Mouse (Mus musculus) stomach, postnatal 0 days (tissue): Measurements from ENCODE around the gene Gm47791. TPM values are rescaled to one million over a fixed set of nuclear protein-coding genes. Genes with fewer than 3 reads are reported as not detected.
A peak's percentile ranks its signal among the peaks of the same experiment; 100 is the strongest.

ENCODE experiments used
- ATAC-seq: fragments of 200-750 bp; cut with Nextera tagmentation; 2 replicates; pipeline ENCODE4 v1.8.0; 2017; ENCODE audit not compliant: low FRiP score, low TSS enrichment
- DNase-seq: peaks from one replicate; pipeline ENCODE4 v3.0.0-alpha.2; 2016; ENCODE audit warnings: low spot score
- H3K27ac ChIP-seq: fragments of 300-500 bp; sonication (generic); replicated peaks from 2 replicates; pipeline ENCODE4 v1.5.1; 2014; ENCODE audit warnings: mild to moderate bottlenecking, control low read depth
- H3K27me3 ChIP-seq: fragments of 300-500 bp; sonication (generic); 2 replicates; pipeline ENCODE4 v1.6.1; 2014; ENCODE audit warnings: low read length; ENCODE audit not compliant: control insufficient read depth, insufficient read depth
- H3K36me3 ChIP-seq: fragments of 300-500 bp; sonication (generic); 2 replicates; pipeline ENCODE4 v1.6.1; 2014; ENCODE audit warnings: low read length, mixed read lengths; ENCODE audit not compliant: control insufficient read depth, insufficient read depth
- H3K4me1 ChIP-seq: fragments of 300-500 bp; sonication (generic); replicated peaks from 2 replicates; pipeline ENCODE4 v1.6.1; 2014; ENCODE audit warnings: antibody characterized with exemption; ENCODE audit not compliant: control insufficient read depth, insufficient read depth
- H3K4me2 ChIP-seq: fragments of 300-500 bp; sonication (generic); replicated peaks from 2 replicates; pipeline ENCODE4 v1.6.1; 2014; ENCODE audit warnings: low read depth, mild to moderate bottlenecking, control low read depth, moderate library complexity
- H3K4me3 ChIP-seq: fragments of 300-500 bp; sonication (generic); 2 replicates; pipeline ENCODE4 v1.5.1; 2014; ENCODE audit warnings: low read depth, low read length, control low read depth
- H3K9ac ChIP-seq: fragments of 300-500 bp; sonication (generic); 2 replicates; pipeline ENCODE4 v1.6.1; 2014; ENCODE audit warnings: mild to moderate bottlenecking, low read length, control low read depth, mixed read lengths
- H3K9me3 ChIP-seq: fragments of 300-500 bp; sonication (generic); 2 replicates; pipeline ENCODE4 v1.6.1; 2016; ENCODE audit warnings: low read length; ENCODE audit not compliant: control insufficient read depth
- CTCF ChIP-seq: IDR thresholded peaks from 2 replicates; pipeline ENCODE4 v1.5.1; 2016; ENCODE audit warnings: antibody characterized with exemption, low read depth, mild to moderate bottlenecking, moderate library complexity
- EP300 ChIP-seq: optimal IDR thresholded peaks from 2 replicates; pipeline ENCODE3; 2016; ENCODE audit warnings: antibody characterized with exemption
- WGBS: fragments of 180-500 bp; shearing (Covaris S2); extraction: QIAGEN DNeasy Blood & Tissue Kit; methylation state at CpG from one replicate; pipeline ENCODE4 v1.1.7; 2014; 5-methylcytosine and 5-hydroxymethylcytosine counted together
- polyA plus RNA-seq: library from polyadenylated mRNA; unstranded; fragments of >200 nt; fragmentation: Nextera tagmentation; extraction: Ambion mirVana; gene quantifications from 2 replicates; pipeline ENCODE4 v1.2.1, GENCODE M21; 2015

Gm47791 gene
- polyA plus RNA-seq, 1 experiment from 2014 or later, result not detected

GRCm38 (mm10) chr1:82798922-82799321 lies 27.9 kb upstream of the Gm47791 start:
- no peaks in the 10 kb centered on the region for H3K9me3 ChIP-seq
- no peak for DNase-seq
- no peak overlapping the region for H3K27ac ChIP-seq
- 58% methylated on average over 4 of the region's 4 CpGs for WGBS
- H3K9ac ChIP-seq, result no peak overlapping the region
- TF ChIP-seq CTCF (no peak), EP300 (no peak)
- no peak overlapping the region for H3K4me2 ChIP-seq
- ATAC-seq, result no peak
- H3K27me3 ChIP-seq, result no peaks in the 10 kb centered on the region
- H3K4me1 ChIP-seq, result no peaks in the 10 kb centered on the region
- no peak overlapping the region for H3K4me3 ChIP-seq
- no peaks in the 10 kb centered on the region for H3K36me3 ChIP-seq

- Histone ChIP-seq H3K4me1 (no peaks in the 10 kb centered on the region), H3K9ac (no peak overlapping the region), H3K27ac (no peak overlapping the region), H3K4me3 (no peak overlapping the region), H3K9me3 (no peaks in the 10 kb centered on the region), H3K36me3 (no peaks in the 10 kb centered on the region), H3K27me3 (no peaks in the 10 kb centered on the region), H3K4me2 (no peak overlapping the region)
- ATAC-seq (no peak), DNase-seq (no peak)
- 49% methylated on average over 5 of the region's 5 CpGs for WGBS
- no peak for TF ChIP-seq CTCF
- TF ChIP-seq EP300, result no peak
Measured at GRCm38 (mm10) chr1:82798304-82798703, 27.3 kb upstream of the Gm47791 start.

DNA sequence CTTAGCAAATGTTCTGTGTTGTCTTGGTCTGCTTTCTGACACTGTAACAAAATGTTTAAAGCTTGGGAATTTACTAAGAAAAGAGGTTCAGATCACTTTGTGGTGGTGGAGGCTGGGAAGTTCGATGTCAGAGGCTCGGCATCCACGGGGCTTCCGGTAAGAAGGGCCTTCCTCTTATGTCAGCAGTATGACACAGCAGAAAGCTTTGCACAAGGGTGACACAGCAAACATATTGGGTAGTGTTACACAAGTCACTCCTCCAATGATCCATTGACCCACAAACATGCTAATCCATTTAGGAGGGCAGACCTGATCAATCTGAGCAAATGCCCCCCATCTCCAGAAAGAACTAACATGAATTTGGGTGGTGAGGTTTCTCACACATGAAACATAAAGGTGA lies 26.0 kb upstream of the Gm47791 start:
- H3K36me3 ChIP-seq, result no peaks in the 10 kb centered on the region
- no peak overlapping the region for H3K4me2 ChIP-seq
- H3K9ac ChIP-seq, result no peak overlapping the region
- no peaks in the 10 kb centered on the region for H3K4me1 ChIP-seq
- no peak overlapping the region for H3K27ac ChIP-seq
- no peaks in the 10 kb centered on the region for H3K27me3 ChIP-seq
- no peak for TF ChIP-seq CTCF
- TF ChIP-seq EP300, result no peak
- H3K4me3 ChIP-seq, result no peak overlapping the region
- DNase-seq (no peak), ATAC-seq (no peak)
- H3K9me3 ChIP-seq, result no peaks in the 10 kb centered on the region
- WGBS, result 86% methylated on average over 4 of the region's 4 CpGs

DNA sequence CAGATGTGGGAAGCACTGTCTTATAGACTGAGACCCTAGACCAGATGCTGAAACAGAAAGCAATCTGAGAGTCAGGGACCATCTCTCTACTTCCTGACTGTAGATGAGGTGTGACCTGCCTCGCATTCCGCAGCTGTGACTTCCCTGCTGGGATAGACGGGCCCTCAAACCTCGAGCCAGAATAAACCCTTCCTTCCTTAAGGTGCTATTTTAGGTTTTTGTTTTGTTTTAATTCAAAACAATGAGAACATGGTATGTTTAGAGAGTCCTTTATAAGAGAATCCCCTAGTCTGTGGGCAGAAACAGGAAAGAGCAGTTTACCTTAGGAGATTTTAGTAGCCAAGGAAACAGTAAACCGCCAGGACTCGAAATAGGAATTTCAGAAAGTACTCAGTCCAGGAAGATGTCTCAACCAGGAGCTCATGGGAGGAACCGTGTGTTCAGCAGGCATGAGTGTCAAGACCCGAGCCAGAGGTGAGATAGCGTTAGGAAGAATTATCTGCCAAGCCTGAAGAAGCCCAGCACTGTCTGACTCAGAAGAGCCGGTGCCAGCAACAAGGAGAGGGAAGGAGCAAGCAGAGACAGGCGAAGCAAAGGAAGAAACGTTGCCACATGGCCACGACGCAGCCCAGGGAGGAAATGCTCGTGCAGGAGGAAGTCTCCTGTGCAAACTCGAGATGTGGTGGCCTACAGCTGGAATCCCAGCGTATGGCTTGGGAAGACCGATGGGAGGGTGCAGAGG lies 24.8 kb upstream of the Gm47791 start:
- Histone ChIP-seq H3K4me3 (no peak overlapping the region), H3K4me1 (no peaks in the 10 kb centered on the region), H3K9ac (no peak overlapping the region), H3K4me2 (no peak overlapping the region), H3K9me3 (no peaks in the 10 kb centered on the region), H3K36me3 (no peaks in the 10 kb centered on the region), H3K27me3 (no peaks in the 10 kb centered on the region), H3K27ac (no peak overlapping the region)
- peak; percentile 16; the same call in 1 of the 2 replicates for ATAC-seq
- no peak for DNase-seq
- no peak for TF ChIP-seq CTCF
- TF ChIP-seq EP300, result no peak
- 46% methylated on average over 18 of the region's 18 CpGs for WGBS

- Histone ChIP-seq H3K4me3 (no peak overlapping the region), H3K9me3 (no peaks in the 10 kb centered on the region), H3K9ac (no peak overlapping the region), H3K4me1 (no peaks in the 10 kb centered on the region), H3K27ac (no peak overlapping the region), H3K27me3 (no peaks in the 10 kb centered on the region), H3K36me3 (no peaks in the 10 kb centered on the region), H3K4me2 (no peak overlapping the region)
- TF ChIP-seq CTCF, result no peak
- TF ChIP-seq EP300, result no peak
- ATAC-seq, result peak; percentile 61; the same call in 1 of the 2 replicates
- WGBS, result 68% methylated on average over 2 of the region's 2 CpGs
- no peak for DNase-seq
Measured at GRCm38 (mm10) chr1:82795211-82795610, 24.2 kb upstream of the Gm47791 start.

GRCm38 (mm10) chr1:82793986-82794385 lies 22.9 kb upstream of the Gm47791 start:
- ATAC-seq (no peak), DNase-seq (no peak)
- Histone ChIP-seq H3K4me2 (no peak overlapping the region), H3K36me3 (no peaks in the 10 kb centered on the region), H3K9me3 (no peaks in the 10 kb centered on the region), H3K4me1 (no peaks in the 10 kb centered on the region), H3K9ac (no peak overlapping the region), H3K27me3 (no peaks in the 10 kb centered on the region), H3K27ac (no peak overlapping the region), H3K4me3 (no peak overlapping the region)
- TF ChIP-seq CTCF (no peak), EP300 (no peak)
- 74% methylated on average over 4 of the region's 4 CpGs for WGBS
